Mouse (Mus musculus): Measurements from ENCODE around the gene Slc50a1.

Gene Slc50a1

DNA sequence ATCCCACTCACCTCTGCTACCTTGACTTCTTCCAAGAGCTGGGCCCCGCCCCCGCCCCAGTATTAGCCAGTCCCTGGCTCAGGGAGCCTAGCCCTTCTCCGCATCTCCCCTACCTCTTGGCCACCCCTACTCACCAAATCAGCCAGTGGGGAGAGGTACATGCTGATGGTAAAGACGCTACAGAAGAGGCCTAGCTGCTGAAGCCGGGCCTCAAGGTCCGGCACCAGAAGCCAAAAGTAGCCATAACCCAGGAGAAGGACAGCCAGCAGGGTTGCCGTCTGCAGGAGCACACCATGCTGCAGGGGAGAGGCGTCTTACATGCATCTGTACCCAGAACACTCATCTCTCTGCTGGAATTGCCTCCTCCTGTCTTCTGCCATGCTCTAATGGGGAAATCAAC lies 1.5 kb downstream of the Slc50a1 start:
- in situ Hi-C loops (cut with MseI, MboI), result no loop called here

DNA sequence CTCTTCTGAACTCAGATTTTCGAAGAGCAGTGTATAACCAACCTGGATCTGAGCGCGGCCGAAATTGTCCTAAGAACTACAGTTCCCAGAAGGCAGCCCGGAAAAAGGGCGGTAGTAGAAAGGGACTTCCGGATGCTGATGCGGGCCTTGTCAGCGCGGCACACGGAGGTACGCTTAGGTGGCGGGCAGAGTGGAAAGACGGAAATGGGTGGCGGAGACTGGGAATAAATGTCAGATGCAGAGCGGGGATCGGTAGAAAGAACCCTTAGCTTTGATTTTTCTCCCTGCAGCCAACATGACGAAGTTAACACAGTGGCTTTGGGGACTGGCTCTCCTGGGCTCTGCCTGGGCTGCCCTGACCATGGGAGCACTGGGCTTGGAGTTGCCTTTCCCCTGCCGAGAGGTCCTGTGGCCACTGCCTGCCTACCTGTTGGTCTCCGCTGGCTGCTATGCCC lies 3.9 kb downstream of the Slc50a1 start:
- in situ Hi-C loops (cut with MseI, MboI), result no loop called here

DNA sequence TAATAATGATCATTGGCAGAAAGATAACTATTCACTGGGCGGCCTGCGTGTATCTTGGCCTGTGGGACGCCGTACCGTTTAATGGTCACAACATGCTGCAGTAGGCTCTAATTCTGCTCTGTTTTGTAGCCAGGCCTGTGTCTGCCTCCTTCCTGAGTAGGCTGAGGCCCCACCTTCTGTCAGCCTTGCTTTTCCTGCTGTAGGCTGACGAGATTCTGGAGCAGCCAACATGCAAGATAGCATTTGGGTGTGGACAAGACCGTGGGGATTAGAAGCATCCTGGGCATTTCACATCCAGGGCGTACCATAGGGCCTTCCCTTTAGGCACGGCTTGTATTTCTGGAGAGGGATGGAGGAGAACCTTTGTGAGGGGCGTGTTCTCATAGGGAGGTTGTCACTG lies 8.0 kb downstream of the Slc50a1 start:
- in situ Hi-C loops (cut with MseI, MboI), result no loop called here

DNA sequence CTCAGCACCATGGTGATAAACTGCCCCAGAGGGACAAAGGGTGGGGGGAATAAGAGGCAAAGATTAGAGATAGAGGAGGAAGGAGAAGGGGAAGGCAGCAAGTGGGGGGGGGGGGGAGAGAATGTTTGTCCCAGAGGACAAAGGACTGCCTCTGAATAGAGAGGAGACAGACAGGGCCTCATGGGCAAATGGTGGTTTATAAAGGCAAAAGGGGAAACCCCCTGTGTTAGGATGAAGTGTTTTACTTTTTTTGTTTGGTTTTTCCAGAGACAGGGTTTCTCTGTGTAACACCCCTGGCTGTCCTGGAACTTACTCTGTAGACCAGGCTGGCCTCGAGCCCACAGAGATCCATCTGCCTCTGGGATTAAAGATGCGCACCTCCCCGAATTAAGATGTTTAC lies 10.2 kb downstream of the Slc50a1 start:
- in situ Hi-C loops (cut with MseI, MboI), result no loop called here

DNA sequence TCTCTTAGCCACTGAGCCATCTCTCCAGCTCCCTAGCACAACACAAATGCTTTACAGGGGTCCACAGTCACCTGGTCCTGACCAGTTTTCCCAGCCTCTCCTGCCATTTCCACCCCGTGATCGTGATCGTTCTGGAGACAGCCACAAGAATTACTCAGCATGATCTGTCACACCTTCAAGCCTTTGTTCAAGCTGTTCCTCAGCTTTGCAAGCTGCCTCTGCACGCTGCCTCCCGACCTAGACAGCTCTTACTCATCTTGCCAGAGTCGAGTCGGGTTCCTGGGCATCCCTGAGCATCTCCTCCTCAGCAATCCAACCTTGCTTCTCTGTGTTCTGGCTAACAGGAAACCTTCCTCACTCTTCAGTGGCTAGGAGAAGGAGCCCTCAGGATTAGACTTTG lies 11.3 kb downstream of the Slc50a1 start, which contains the start of gene Dpm3:
TSS of gene Dpm3 (plus strand) at position 283 of the 400 bp plus-strand sequence.
- in situ Hi-C loops (cut with MseI, MboI), result no loop called here

DNA sequence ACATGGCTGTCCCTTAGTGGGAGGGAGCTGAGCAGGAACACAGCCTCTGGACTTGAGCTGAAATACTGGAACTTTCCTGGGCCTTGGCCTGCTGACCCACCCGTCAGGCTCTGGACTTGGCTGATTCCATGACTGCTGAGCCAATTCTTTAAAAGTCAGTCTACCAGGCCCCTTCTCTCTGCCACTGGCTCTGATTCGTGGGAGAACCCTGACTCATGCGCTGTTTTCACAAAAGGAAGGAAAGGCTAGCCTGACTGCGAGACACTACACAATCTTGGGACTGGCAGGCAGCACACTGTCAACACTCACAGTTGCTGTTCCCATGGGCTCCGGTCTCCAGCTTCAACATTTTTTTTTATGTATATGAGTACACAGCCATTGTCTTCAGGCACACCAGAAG lies 14.2 kb downstream of the Slc50a1 start:
- in situ Hi-C loops (cut with MseI, MboI), result no loop called here

DNA sequence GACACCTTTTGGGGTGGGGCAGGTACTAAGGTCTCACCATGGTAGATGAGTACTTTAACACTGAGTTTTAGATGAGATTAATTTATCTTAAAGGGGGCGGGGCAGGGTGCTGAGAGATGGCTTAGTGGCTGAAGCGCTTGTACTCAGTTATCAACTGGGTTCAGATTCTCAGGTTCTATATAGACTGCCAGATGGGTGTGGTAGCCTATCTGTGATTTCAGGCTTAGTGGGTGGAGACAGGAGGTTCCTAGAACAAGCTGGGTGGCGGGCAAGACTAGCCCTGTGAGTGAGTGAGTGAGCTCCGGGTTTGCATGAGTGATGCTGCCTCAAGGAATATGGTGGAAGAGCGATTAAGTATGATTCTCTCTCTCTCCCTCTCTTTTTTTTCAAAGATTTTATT lies 15.4 kb downstream of the Slc50a1 start:
- in situ Hi-C loops (cut with MseI, MboI), result loop anchor here in 1 of 2 experiments (5.0 kb wide), 1 partner anchor 37 kb away; no protein-coding TSS in a partner anchor

DNA sequence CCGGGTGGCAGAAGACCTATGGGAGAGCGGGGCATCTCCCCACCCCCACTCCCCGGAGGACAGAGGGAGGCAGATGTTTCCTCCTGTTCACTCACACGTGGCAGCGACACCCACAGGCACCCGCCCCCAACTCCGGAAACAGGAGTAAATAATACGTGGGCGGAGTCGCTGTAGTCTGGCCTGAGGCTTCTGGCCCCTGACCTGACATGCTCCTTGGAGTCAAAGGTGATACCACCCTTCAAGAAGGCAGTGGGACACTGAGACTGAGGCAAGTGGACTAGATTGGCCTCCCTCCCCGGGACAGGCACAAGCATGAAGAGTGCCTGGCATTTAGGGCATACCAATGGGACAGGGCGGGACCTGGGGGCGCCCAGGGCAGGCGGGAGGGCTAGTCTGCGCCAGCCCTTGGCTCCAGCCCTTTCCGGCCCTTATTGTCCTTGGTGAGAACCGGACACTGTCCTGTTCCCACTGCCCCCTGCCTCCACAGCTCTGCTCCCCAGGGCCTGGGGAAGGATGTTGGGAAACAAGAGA lies 18.9 kb downstream of the Slc50a1 start:
- in situ Hi-C loops (cut with MseI, MboI), result loop anchor here in 1 of 2 experiments (5.0 kb wide), 1 partner anchor 41 kb away; no protein-coding TSS in a partner anchor

DNA sequence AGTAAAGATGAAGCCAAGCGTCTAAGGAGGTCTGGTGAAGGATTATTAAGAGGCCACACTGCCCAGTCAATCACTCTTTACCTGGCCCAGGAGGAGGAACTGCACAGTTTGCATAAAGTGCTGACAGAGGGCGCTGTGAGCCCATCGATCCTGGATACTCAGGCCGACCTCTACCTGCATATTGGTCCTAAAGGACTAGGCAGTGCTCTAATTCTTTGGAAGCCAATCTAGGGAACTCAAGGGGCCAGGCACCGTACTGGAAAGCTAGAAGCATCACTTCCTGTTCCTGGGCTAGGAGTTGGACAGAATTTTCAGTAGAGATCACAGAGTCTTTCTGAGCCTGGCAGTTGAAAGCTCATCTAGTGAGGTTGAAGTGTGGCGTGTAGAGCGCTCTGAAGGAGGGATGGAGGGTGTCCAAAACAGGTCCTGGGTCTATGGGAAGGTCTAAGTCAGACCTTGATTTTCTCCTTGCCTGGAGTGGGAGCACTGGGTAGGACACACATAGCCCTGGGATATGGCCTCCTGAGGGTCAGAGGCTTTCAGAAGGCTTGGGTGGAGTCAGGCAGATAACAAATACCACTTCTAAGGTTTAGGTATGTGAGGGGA lies 19.8 kb downstream of the Slc50a1 start:
- in situ Hi-C loops (cut with MseI, MboI), result loop anchor here in 1 of 2 experiments (5.0 kb wide), 1 partner anchor 42 kb away; no protein-coding TSS in a partner anchor

DNA sequence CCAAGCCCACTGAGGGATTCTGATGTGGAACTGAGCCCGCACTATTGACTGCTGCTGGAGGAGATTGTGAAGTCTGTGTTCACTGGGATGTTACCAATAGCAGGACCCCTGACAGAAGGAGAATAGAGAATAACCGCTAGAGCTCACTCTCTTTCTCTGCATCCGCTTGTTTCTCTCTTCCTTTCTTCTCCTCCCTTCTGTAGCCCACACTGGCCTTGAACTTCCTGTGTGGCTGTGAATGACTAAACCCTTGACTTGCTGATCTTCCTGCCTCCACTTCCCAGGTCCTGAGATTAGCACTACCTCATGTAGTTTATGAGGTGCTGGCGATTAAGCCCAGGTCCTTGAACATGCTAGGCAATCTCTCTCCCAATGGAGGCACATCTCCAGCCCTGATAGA lies 22.9 kb downstream of the Slc50a1 start:
- in situ Hi-C loops (cut with MseI, MboI), result loop anchor here in 1 of 2 experiments (10.0 kb wide), 1 partner anchor 47 kb away; no protein-coding TSS in a partner anchor

DNA sequence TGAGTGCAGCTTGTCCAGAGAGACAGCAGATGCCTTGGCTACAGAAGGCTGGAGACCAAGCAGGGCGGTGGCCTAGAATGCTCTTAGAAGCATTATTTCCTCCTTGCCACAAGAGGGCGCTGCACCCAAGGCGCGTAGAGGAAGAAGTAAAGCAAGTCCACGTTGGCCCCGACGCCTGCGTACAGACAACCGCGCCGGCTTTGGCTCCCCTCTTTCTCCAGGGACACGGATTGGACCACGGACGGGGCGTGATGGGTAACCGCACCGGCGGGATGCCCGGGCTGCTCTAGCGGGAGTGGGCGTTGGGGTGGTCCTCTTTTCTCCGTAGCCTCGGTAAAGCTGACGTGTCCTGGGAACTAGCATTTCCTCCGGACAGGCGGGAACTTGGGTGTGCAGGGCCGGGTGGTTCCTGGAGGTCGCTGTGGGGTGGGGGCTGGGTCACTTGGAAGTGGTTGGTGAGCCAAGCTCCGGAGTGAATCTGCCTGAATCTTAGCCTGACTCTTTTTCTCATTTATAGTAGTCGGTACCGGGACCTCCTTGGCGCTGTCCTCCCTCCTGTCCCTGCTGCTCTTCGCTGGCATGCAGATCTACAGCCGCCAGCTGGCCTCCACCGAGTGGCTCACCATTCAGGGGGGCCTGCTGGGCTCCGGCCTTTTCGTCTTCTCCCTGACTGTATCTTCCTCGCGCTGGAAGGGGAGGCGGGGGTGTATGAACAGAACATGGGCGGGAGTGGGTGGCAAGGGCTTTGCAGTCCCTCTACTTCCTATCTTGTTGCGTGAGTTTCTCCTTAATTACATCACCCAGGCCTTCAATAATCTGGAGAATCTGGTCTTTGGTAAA lies 23.9 kb downstream of the Slc50a1 start, which contains the start of gene Trim46:
TSS of gene Trim46 (minus strand) at position 49 of the 840 bp plus-strand sequence.
- in situ Hi-C loops (cut with MseI, MboI), result loop anchor here in 1 of 2 experiments (10.0 kb wide), 1 partner anchor 48 kb away; no protein-coding TSS in a partner anchor

DNA sequence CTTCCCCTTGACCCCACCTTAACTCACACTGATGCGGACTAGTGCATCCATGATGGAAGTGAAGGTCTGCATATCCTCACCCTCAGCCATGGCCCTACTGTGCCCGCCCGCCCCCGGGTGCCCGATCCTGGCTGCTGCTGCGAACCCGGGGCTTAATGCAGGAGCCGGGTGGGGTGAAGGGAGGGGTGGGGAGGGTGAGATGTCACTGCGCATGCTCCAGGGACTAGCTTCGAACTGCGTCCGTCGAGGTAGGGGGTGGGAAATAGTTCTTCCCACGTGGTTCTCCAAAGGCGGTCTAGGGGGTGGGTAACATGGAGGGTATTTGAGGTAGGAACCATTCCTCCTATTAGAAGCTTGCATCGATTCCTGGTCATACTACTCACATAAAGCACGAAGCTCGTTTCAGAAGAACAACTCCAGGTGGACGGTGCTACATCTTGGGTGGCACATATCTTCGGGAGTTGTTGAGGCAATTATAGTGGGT lies 24.6 kb downstream of the Slc50a1 start, which contains the start of gene Krtcap2:
TSS of gene Krtcap2 (plus strand) at position 279 of the 484 bp plus-strand sequence.
- in situ Hi-C loops (cut with MseI, MboI), result loop anchor here in 1 of 2 experiments (10.0 kb wide), 1 partner anchor 49 kb away; no protein-coding TSS in a partner anchor

DNA sequence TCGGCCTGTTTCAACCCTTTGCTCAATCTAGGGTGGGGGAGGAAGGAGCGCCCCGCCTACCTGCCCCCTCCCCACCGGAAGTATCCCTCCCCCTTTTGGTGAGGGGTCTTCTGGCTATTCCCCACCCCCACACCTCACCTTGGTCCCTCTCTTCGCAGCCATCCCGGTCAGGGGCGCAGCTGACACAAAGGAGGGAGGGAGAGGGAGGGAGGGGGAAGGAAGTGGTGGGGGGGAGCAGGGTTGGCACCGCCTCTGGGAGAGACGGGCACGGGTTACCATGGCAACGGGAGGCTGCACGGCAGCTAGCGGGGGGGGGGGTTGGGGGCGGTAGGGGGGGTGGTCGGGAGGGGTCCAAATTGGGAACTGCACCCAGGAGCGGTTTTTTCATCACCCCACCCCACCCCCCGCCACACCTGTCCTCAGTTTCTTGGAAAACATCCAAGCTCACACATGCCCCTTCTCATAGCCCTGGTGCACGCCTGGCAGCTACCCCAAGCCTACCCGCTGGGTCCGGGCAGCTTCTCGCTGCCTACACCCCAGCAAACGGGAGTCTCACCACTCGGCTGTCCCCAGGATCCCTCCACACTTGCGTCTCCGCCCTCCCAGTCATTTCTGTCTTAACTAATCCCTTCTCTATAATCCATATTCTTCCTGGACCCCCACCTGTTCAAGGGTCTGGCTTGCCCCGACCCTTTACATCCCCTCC lies 25.2 kb downstream of the Slc50a1 start:
- in situ Hi-C loops (cut with MseI, MboI), result loop anchor here in 1 of 2 experiments (10.0 kb wide), 1 partner anchor 50 kb away; no protein-coding TSS in a partner anchor

DNA sequence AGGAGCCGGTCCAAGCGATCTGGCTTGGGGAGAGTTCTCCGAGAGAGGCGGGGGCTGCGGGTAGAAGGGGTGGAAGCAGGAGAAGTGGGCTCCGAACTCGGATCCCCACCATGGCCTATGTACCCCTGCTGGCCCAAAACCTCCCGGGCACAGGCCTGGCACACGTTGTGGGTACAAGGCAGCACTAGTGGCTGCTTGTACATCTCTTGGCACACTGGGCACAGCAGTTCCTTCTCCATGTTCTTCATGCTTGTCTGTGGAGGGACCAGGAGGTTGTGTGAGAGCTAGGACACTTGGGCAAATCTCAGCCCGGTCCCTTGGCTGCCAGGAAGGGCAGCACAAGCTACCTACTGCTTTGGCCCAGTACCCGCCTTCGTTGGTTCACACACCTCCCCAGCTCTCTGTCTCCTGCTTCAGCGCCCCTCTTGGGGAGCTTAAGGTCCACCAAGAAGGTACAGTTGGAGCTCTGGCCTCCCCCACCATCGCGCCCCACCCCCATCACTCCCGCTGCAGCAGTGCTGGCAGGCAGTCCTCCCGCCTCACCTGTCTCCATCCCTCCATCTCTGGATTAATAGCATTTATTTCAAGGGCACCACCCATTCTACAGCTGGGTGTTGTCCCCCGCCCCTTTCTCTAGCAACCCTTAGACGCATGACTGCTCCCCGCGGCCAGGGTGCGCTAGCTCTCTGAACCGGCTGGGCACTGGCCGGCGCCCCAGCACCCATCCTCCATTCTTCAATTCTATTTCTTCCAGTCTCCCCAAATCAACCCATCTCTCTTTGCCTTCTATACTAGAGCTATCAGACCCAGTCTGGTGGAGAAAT lies 26.0 kb downstream of the Slc50a1 start:
- in situ Hi-C loops (cut with MseI, MboI), result loop anchor here in 1 of 2 experiments (10.0 kb wide), 1 partner anchor 50 kb away; no protein-coding TSS in a partner anchor

DNA sequence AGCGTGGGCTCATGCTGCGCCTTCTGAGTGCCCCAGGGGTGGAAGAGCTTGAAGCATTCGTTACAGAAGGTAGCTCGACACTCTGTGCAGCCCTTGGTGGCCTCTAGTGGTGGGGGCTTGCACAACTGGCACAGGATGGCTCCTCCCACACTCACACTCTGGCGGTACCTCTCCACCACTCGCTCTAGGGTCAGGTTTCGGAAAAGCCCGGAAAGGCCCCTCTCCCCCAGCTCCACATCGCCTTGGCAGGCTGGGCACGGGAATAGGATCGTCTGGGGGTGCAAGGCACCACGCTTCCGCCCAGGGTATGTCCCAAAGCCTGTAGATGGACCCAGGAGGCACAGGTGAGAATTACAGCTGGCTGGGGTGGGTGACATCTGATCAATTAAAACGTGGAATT lies 26.8 kb downstream of the Slc50a1 start:
- in situ Hi-C loops (cut with MseI, MboI), result loop anchor here in 1 of 2 experiments (10.0 kb wide), 1 partner anchor 51 kb away; no protein-coding TSS in a partner anchor

DNA sequence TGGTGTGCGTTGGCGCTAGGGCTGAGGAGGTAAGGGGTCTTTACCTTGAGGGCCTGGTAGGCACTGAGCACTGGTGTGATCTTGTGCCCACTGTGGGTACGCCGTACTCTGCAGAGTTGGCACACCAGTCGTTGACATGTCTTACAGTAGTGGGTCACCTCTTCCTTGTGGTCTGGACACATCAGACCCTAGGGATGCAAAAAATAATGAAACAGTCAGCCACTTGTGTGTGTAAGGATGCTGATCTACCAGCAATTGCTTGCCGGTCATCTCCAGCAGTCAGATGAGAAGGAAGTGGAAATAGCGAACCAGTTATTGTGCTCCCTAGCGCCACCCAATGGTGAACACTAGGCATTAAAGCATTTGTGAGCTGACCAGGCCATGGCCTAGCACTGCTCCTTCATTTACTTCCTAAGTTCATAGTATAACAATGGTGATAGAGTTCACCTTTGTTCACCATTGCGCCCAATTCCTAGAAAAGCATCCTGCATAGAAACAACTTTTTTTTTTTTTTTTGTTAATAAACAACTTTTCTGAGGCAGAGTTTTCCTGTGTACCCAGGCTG lies 28.0 kb downstream of the Slc50a1 start:
- in situ Hi-C loops (cut with MseI, MboI), result loop anchor here in 1 of 2 experiments (10.0 kb wide), 1 partner anchor 52 kb away; no protein-coding TSS in a partner anchor

DNA sequence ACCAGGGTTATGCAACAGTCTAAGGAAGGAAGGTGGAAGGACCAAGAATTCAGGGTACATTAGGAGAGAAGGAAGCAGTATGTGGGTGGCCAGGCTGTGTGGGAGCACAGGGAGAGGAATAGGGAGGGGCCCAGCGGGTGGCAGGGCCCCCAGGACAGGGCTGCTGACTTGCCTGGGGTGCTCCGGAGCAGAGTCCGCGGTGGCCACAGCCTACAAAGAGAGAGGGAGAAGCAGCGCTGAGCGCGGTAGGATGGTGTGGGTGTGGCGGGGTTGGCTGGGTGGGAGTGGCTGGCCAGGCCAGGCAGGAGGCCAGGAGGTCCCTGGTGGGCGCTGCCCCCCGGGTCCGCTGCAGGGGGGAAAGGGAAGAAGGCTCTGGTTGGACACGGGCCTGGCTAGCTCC lies 31.9 kb downstream of the Slc50a1 start:
- in situ Hi-C loops (cut with MseI, MboI), result no loop called here

DNA sequence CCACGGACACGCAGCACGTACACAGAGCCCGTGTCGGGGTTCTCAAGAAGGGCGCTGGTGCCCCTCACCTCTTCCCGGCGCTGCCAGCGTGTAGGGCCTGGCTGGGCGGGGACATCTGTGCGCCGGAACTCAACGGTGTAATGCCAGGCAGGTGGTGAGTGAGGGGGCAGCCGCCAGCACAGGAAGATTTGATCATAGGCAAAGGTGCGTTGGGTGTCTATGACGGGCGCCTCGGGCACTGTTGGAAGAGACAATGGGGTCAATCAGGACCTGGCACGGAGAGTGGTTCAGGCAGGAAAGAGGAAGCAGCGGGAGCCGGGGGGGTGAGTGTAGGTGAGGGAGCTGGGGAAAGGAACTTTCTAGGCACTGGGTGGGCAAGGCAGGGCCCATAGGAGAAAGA lies 32.7 kb downstream of the Slc50a1 start:
- in situ Hi-C loops (cut with MseI, MboI), result no loop called here

DNA sequence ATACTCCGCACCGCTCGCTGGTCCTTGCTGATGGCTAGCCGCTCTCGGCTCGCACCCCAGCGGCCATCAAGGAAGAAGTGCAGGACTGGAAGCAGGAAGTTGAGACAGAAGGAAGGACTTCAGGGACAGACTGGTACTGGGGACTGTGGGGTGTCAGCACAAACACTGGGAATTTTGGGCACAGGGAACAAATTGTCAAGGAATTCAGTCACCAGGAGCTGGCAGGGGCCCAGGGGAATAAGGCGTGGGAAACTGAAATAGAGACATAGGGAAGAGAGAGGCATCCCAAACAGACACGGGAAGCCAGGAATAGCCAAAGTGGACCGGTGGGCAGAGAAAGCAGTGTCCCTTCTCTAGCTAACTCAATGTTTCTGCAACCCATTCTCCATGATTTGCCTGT lies 33.9 kb downstream of the Slc50a1 start:
- in situ Hi-C loops (cut with MseI, MboI), result no loop called here

Data from mouse trophoblast stem cell (cell line).